Mouse (Mus musculus): Measurements from ENCODE around the gene Ccdc36. TPM values are rescaled to one million over a fixed set of nuclear protein-coding genes. Genes with fewer than 3 reads are reported as not detected.

Gene Ccdc36
- polyA plus RNA-seq (2012; rRNA removed) = 1.7 and 2.2 TPM in 2 replicates

DNA sequence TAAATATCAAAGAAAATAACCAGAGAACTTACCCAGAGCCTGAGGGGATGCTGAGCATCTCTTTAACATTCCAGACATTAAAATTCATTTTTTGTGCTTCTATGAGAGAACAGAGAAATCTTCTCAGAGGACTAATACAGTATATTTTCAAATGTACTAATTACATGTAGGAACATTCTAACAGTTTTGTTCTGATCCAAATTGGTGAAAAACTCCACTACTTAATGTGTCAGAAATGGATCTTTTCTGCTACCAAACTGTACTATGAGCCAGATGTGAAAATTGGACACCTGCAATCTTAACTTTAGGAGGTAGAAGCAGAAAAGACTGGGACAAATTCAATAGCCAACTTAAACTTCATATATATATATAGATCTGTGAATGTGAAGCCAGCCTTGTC lies at the start of gene Ccdc36:
Gene Ccdc36, minus strand, starts transcription at position 101 of the 400 bp plus-strand sequence.

DNA sequence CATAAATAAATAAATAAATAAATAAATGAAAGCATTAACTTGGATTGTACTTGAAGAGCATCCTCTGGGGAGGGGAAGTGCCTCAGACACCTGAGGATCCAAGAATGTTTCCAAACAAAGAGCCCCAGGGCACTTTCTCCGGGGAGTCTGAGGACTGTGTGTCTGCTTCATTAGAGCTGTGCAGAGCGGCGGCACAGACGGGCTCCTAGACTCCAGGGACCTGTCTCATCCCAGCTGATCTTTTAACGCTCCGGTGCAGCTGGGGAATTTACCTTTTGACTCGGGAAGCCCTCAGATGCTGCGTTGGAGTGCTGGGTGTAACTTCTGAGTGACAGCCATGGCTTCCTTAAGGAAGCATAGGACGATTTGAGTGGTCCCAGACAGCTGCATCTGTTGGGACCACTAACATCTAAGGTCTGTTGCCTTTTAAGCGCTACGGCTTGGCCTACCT lies 32.9 kb upstream of the Ccdc36 start, which contains the start of gene Klhdc8b:
Gene Klhdc8b, minus strand, starts transcription at position 401 of the 451 bp plus-strand sequence.

DNA sequence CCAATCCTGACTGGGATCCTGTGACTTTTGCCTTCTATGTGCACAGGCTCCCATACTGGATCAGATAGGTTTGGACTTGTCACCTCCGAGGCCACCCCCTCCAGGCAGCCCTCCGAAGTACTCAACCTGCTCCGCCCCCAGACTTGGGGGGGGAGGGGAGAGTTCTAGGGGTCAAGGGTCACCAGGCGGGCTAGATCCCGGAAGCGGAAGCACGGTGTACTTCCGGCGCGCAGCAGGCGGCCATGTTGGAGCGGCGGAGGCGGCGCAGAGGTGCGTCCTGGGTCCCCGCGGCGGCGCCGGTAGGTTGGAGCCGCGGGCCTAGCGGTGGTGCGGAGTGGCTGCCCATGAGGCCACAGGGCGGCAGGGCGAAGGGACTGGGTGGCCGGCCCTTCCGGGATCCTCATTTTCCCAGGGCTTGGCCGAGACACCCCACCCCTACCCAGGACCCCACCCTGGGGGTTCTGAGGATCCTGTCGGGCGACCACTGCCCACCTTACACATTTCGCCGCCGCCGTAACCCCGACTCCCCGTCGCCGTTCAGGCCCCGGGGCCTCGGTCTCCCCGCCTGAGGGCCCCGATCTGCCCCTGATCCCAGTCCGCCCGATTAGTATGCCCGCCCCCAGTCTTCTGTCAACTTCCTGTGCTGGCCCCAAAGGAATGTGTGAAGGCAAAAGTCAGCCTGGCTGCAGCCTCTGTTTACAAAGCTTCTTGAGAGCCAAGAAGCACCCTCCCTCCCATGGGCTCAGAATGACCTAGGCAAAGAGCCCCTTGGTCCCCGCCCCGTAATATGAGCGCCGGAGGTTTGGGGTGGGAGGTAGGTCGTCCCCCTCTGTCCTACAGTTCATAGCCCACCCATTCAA lies 32.3 kb upstream of the Ccdc36 start, which contains the start of gene Ccdc71:
Gene Ccdc71, plus strand, starts transcription at position 209 of the 860 bp plus-strand sequence.

DNA sequence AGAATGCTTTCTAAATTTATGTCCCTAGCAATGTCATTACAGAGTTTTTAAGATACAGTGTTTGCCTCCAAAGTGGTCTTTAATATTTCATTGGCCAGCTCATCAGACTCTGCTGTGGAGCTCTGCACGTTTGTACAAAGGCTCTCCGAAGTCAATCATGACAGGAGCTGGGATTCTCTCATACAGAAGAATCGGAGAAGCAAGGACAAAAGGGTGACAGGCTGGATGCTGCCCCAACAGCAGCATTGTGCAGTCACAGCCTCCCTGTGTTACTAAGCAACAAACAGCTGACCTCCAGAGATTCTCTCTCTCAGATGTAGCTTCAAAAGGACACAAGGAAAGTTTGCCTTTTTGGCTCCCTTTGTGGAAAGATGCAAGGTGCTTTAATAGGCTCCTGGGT lies 7.9 kb upstream of the Ccdc36 start, which contains the start of gene BC048562:
Gene BC048562, plus strand, starts transcription at position 301 of the 400 bp plus-strand sequence.

DNA sequence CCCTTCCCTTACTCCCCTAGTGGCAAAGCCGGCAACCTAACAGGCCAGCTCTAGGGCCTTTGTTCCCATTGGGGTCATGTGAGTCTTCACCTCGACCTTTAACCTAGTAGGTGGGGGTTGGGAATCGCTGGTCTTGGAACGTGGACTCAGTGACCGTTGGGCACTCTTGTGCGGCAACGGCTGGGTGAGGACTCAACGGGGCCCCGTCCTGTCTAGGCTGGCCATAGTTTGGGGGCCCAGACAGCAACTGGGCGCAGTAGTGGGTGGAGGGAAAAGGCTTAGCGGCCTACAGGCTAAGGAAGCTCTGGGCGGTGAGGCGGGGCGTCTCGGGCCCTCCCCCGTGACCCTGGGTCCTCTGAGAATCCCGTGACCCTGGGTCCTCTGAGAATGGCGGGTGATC lies 35.6 kb downstream of the Ccdc36 start, which contains the start of gene 1700102P08Rik:
Gene 1700102P08Rik, plus strand, starts transcription at position 130 of the 400 bp plus-strand sequence.

Other genes starting within 250 kb of the Ccdc36 start
- gene Bsn, start 238.1 kb downstream of the Ccdc36 start, polyA plus RNA-seq (2012; rRNA removed) = 17.6 and 21.0 TPM in 2 replicates
- 31.1 and 37.4 TPM in 2 replicates for gene Dag1, start 164.5 kb downstream of the Ccdc36 start, polyA plus RNA-seq (2012; rRNA removed)
- 87.9 and 91.8 TPM in 2 replicates for gene Nicn1, start 138.1 kb downstream of the Ccdc36 start, polyA plus RNA-seq (2012; rRNA removed)
- 64.2 and 65.5 TPM in 2 replicates for gene Amt, start 131.6 kb downstream of the Ccdc36 start, polyA plus RNA-seq (2012; rRNA removed)
- gene Rhoa, start 122.4 kb downstream of the Ccdc36 start, polyA plus RNA-seq (2012; rRNA removed) = 212 and 233 TPM in 2 replicates
- 31.7 and 35.3 TPM in 2 replicates for gene Tcta, start 122.3 kb downstream of the Ccdc36 start, polyA plus RNA-seq (2012; rRNA removed)
- 370 and 383 TPM in 2 replicates for gene Gpx1, start 89.6 kb downstream of the Ccdc36 start, polyA plus RNA-seq (2012; rRNA removed)
- 121 and 125 TPM in 2 replicates for gene Usp4, start 80.6 kb downstream of the Ccdc36 start, polyA plus RNA-seq (2012; rRNA removed)
- 2.8 and 3.4 TPM in 2 replicates for gene 1700102P08Rik, start 35.7 kb downstream of the Ccdc36 start, polyA plus RNA-seq (2012; rRNA removed)
- not detected in 2 replicates for gene BC048562, start 8.0 kb upstream of the Ccdc36 start, polyA plus RNA-seq (2012; rRNA removed)
- gene Ccdc71, start 32.0 kb upstream of the Ccdc36 start, polyA plus RNA-seq (2012; rRNA removed) = 31.1 and 35.9 TPM in 2 replicates
- 75.5 and 76.3 TPM in 2 replicates for gene Klhdc8b, start 33.1 kb upstream of the Ccdc36 start, polyA plus RNA-seq (2012; rRNA removed)
- gene Lamb2, start 51.3 kb upstream of the Ccdc36 start, polyA plus RNA-seq (2012; rRNA removed) = 52.1 and 78.8 TPM in 2 replicates
- 179 and 187 TPM in 2 replicates for gene Usp19, start 62.1 kb upstream of the Ccdc36 start, polyA plus RNA-seq (2012; rRNA removed)
- gene Qars, start 79.2 kb upstream of the Ccdc36 start, polyA plus RNA-seq (2012; rRNA removed) = 190 and 192 TPM in 2 replicates
- 128 and 130 TPM in 2 replicates for gene Qrich1, start 88.3 kb upstream of the Ccdc36 start, polyA plus RNA-seq (2012; rRNA removed)
- 152 and 156 TPM in 2 replicates for gene Impdh2, start 131.8 kb upstream of the Ccdc36 start, polyA plus RNA-seq (2012; rRNA removed)
- gene Ndufaf3, start 138.9 kb upstream of the Ccdc36 start, polyA plus RNA-seq (2012; rRNA removed) = 43.8 and 48.6 TPM in 2 replicates
- gene Dalrd3, start 141.4 kb upstream of the Ccdc36 start, polyA plus RNA-seq (2012; rRNA removed) = 225 and 236 TPM in 2 replicates
- 254 and 260 TPM in 2 replicates for gene Wdr6, start 150.3 kb upstream of the Ccdc36 start, polyA plus RNA-seq (2012; rRNA removed)
- 27.8 and 30.9 TPM in 2 replicates for gene P4htm, start 169.2 kb upstream of the Ccdc36 start, polyA plus RNA-seq (2012; rRNA removed)
- 49.9 and 50.4 TPM in 2 replicates for gene Arih2, start 220.9 kb upstream of the Ccdc36 start, polyA plus RNA-seq (2012; rRNA removed)
- gene Slc25a20, start 233.6 kb upstream of the Ccdc36 start, polyA plus RNA-seq (2012; rRNA removed) = 19.2 and 22.5 TPM in 2 replicates

Data from central nervous system, embryonic 14 days (tissue).